8 mouse cellular contexts compared by ENCODE assay signal in the genomic region with DNA sequence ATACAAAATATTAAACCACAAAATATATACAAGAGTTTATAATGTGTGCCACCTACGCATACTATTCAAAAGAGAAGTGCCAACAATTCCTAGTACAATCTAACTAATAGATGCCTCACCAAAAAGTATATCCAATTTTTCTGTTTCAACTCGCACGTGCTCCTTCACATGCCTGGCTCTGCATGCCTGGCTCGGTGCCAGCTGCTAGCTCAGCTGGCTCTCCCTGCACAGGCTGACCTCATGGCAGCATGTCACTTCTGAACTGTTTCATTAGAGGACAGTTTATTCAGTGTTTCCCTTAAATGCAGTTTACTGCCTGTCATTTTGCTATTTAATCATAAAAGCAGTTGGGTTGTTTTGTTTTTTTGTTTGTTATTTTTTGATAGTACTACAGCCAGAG. TPM values are rescaled to one million over a fixed set of nuclear protein-coding genes. Genes with fewer than 3 reads are reported as not detected.
A peak's percentile ranks its signal among the peaks of the same experiment; 100 is the strongest.
DNase-seq lines count a peak whose midpoint lies in the region; ATAC-seq and TF ChIP-seq lines count a peak whose summit lies in the region.

No protein-coding gene starts in this region.

- TF ChIP-seq CTCF in heart, adult 2 months (IDR thresholded peaks at IDR 0.05) = no peak

- ATAC-seq in granulocyte monocyte progenitor cell, adult 5-6 weeks (replicated peaks; ENCODE audit: poor library complexity, severe bottlenecking) = no peak

- peak; percentile 8 to 9 for DNase-seq in spleen, postnatal 36 days (ENCODE audit: low spot score in 2 of 2)
- DNase-seq in spleen, adult 12 weeks (ENCODE audit: low spot score) = no peak
- peak; percentile 40 to 70 for DNase-seq in cerebellum, postnatal 4 days (ENCODE audit: low spot score in 2 of 2)
- DNase-seq in heart, adult 2 months = peak; percentile 75 to 77
- DNase-seq in kidney, adult 8-10 months = peak; percentile 68 to 70
- DNase-seq in lung, postnatal 14 days = peak; percentile 69
- peak; percentile 35 for DNase-seq in urinary bladder, adult 2 months (ENCODE audit: low spot score)

- H3K4me1 ChIP-seq in heart, adult 2 months (ENCODE audit: control insufficient read depth, insufficient read depth, low read length) = 0 out of 2 replicates have a peak, but pooled peaks cover 1% of the 10 kb centered on the region

- no peaks in the 10 kb centered on the region; the same call in 1 of the 2 replicates for H3K79me2 ChIP-seq in heart, adult 2 months (replicated peaks; ENCODE audit: control insufficient read depth, insufficient read depth, low read length)

- H3K36me3 ChIP-seq in heart, adult 2 months (ENCODE audit: control insufficient read depth, insufficient read depth, low read length) = peaks cover 5% of the 10 kb centered on the region

- TF ChIP-seq EP300 in heart, adult 2 months (IDR thresholded peaks at IDR 0.05; ENCODE audit: insufficient read depth, low read depth, low read length) = 0 out of 2 replicates have a peak, but pooled peaks have one; percentile 57

- H3K27ac ChIP-seq in heart, adult 2 months = peak overlapping the region; percentile 11; the same call in 1 of the 2 replicates

- TF ChIP-seq POLR2A in heart, adult 2 months (IDR thresholded peaks at IDR 0.05; ENCODE audit: insufficient read depth, low read depth, low read length) = no peak

- intact Hi-C loops in heart, adult 2 months (cut with DNase I) = no loop called here

- H3K9ac ChIP-seq in heart, adult 2 months (ENCODE audit: low read depth, low read length) = no peak overlapping the region

- WGBS in heart, adult 2 months = 25% methylated on average over 4 of the region's 4 CpGs

- H3K4me3 ChIP-seq in heart, adult 2 months = no peak overlapping the region

- no peaks in the 10 kb centered on the region for H3K27me3 ChIP-seq in heart, adult 2 months (ENCODE audit: control insufficient read depth, insufficient read depth, low read length)

RNA-seq across cellular contexts. Expression of a gene that starts 46.9 kb away (rescaled TPM):
- 10 to 100 TPM; 35.4 to 37.6 TPM for total RNA-seq in heart, adult 2 months (2021)
- 11.8 and 17.0 TPM in 2 replicates for polyA plus RNA-seq in heart, adult 2 months (2012; rRNA removed)
- 34.3 and 37.3 TPM in 2 replicates for polyA plus RNA-seq in urinary bladder, adult 2 months (2012; rRNA removed)
- total RNA-seq in granulocyte monocyte progenitor cell, adult 5-6 weeks (2014; fragmentation: Nextera tagmentation) = 47.5 and 48.2 TPM in 2 replicates
- 14.7 TPM in 2 replicates for total RNA-seq in granulocyte monocyte progenitor cell, adult 5-6 weeks (2017)
